Mouse (Mus musculus) heart, embryonic 15.5 days (tissue): ENCODE measurements around the gene Srr. TPM values are rescaled to one million over a fixed set of nuclear protein-coding genes. Genes with fewer than 3 reads are reported as not detected.

Source experiments
- ATAC-seq: fragments of 200-750 bp; cut with Nextera tagmentation; replicated peaks from 2 replicates; pipeline ENCODE4 v1.8.0; 2017; ENCODE audit warnings: low read depth, moderate TSS enrichment; ENCODE audit not compliant: insufficient number of reproducible peaks, insufficient read depth, low FRiP score
- H3K27ac ChIP-seq: fragments of 300-500 bp; sonication (generic); 2 replicates; pipeline ENCODE4 v1.5.1; 2015; ENCODE audit warnings: mild to moderate bottlenecking, inconsistent platforms
- H3K27me3 ChIP-seq: fragments of 300-500 bp; sonication (generic); 2 replicates; pipeline ENCODE4 v1.6.1; 2015; ENCODE audit warnings: inconsistent platforms
- H3K36me3 ChIP-seq: fragments of 300-500 bp; sonication (generic); 2 replicates; pipeline ENCODE4 v1.6.1; 2015; ENCODE audit warnings: mild to moderate bottlenecking, inconsistent platforms
- H3K4me1 ChIP-seq: fragments of 300-500 bp; sonication (generic); replicated peaks from 2 replicates; pipeline ENCODE4 v1.6.1; 2015; ENCODE audit warnings: inconsistent platforms
- H3K4me2 ChIP-seq: fragments of 300-500 bp; sonication (generic); 2 replicates; pipeline ENCODE4 v1.6.1; 2015; ENCODE audit warnings: inconsistent platforms, mild to moderate bottlenecking, moderate library complexity
- H3K4me3 ChIP-seq: fragments of 300-500 bp; sonication (generic); 2 replicates; pipeline ENCODE4 v1.5.1; 2015; ENCODE audit warnings: mild to moderate bottlenecking, inconsistent platforms
- H3K9ac ChIP-seq: fragments of 300-500 bp; sonication (generic); 2 replicates; pipeline ENCODE4 v1.6.1; 2015; ENCODE audit warnings: mild to moderate bottlenecking, inconsistent platforms
- H3K9me3 ChIP-seq: fragments of 300-500 bp; sonication (generic); replicated peaks from 2 replicates; pipeline ENCODE4 v1.6.1; 2016; ENCODE audit warnings: inconsistent platforms
- WGBS: fragments of 180-500 bp; shearing (Covaris S2); methylation state at CpG from one replicate; pipeline ENCODE4 v1.1.7; 2015; ENCODE audit warnings: mixed read lengths; 5-methylcytosine and 5-hydroxymethylcytosine counted together
- polyA plus RNA-seq: library from polyadenylated mRNA; unstranded; fragments of >200 nt; fragmentation: Nextera tagmentation; extraction: Ambion mirVana; gene quantifications from 2 replicates; pipeline ENCODE4 v1.2.1, GENCODE M21; 2015

Gene Srr
- polyA plus RNA-seq = 18.7 and 22.6 TPM in 2 replicates

- WGBS = under 1% methylated on average over 83 of the region's 88 CpGs
- peak within 1 kb of the TSS; percentile 99 for H3K27ac ChIP-seq
- peak; percentile 96 for ATAC-seq
- H3K9ac ChIP-seq = peak within 1 kb of the TSS; percentile 96
- no peaks in the 10 kb centered on the region for H3K27me3 ChIP-seq
- peaks cover 6% of the 10 kb centered on the region for H3K36me3 ChIP-seq
- H3K4me1 ChIP-seq = peaks cover 20% of the 10 kb centered on the region
- H3K9me3 ChIP-seq = no peaks in the 10 kb centered on the region
- peak within 1 kb of the TSS; percentile 71 for H3K4me2 ChIP-seq
- H3K4me3 ChIP-seq = peak within 1 kb of the TSS; percentile 98
Measured at GRCm38 (mm10) chr11:74925577-74926387, at the start of gene Srr, which contains the start of gene Smg6. TSS of gene Srr (minus strand) at chr11:74925948. TSS of gene Smg6 (plus strand) at chr11:74925823.

- Histone ChIP-seq H3K9me3 (no peaks in the 10 kb centered on the region), H3K36me3 (no peaks in the 10 kb centered on the region; the same call in 1 of the 2 replicates), H3K4me3 (no peak overlapping the region), H3K27me3 (no peaks in the 10 kb centered on the region), H3K9ac (no peak overlapping the region), H3K4me1 (no peaks in the 10 kb centered on the region), H3K4me2 (no peak overlapping the region), H3K27ac (no peak overlapping the region)
- ATAC-seq = no peak
Measured at GRCm38 (mm10) chr11:74974615-74975014, 48.9 kb upstream of the Srr start.

- no peak overlapping the region for H3K4me3 ChIP-seq
- no peaks in the 10 kb centered on the region for H3K4me1 ChIP-seq
- H3K9me3 ChIP-seq = no peaks in the 10 kb centered on the region
- H3K4me2 ChIP-seq = no peak overlapping the region
- H3K36me3 ChIP-seq = no peaks in the 10 kb centered on the region; the same call in 1 of the 2 replicates
- WGBS = 68% methylated on average over 7 of the region's 7 CpGs
- no peak overlapping the region for H3K27ac ChIP-seq
- no peak overlapping the region for H3K9ac ChIP-seq
- ATAC-seq = no peak
- H3K27me3 ChIP-seq = no peaks in the 10 kb centered on the region
Measured at GRCm38 (mm10) chr11:74973290-74974157, 47.8 kb upstream of the Srr start.

DNA sequence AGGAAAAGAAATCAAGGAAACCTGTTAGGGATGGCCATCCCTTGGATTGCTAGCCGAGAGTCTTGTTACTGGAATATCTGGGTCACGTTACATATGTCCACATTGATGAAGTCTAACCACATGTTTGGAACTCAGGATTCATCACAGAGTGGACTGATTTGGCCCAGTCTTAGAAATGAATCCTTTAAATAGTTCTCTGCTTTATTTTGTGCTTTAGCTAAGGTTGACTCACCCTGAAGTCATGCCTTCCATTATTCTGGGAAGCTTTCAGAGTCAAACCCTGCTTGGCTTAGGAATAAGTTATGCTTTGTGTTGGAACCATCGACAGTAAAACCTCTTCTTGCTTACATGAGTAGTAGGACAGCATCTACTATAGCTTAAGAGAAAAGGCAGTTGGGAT, 39.8 kb upstream of the Srr start:
- H3K9me3 ChIP-seq = no peaks in the 10 kb centered on the region
- ATAC-seq = no peak
- no peaks in the 10 kb centered on the region; the same call in 1 of the 2 replicates for H3K36me3 ChIP-seq
- no peak overlapping the region for H3K9ac ChIP-seq
- H3K4me1 ChIP-seq = peaks cover 12% of the 10 kb centered on the region
- no peak overlapping the region for H3K4me3 ChIP-seq
- H3K27me3 ChIP-seq = no peaks in the 10 kb centered on the region
- no peak overlapping the region for H3K27ac ChIP-seq
- H3K4me2 ChIP-seq = no peak overlapping the region
- WGBS = 85% methylated on average over 3 of the region's 3 CpGs

- H3K36me3 ChIP-seq = no peaks in the 10 kb centered on the region
- no peak overlapping the region for H3K4me2 ChIP-seq
- H3K9ac ChIP-seq = no peak overlapping the region
- peaks cover 23% of the 10 kb centered on the region for H3K4me1 ChIP-seq
- H3K9me3 ChIP-seq = no peaks in the 10 kb centered on the region
- WGBS = 43% methylated on average over 2 of the region's 2 CpGs
- no peak overlapping the region for H3K4me3 ChIP-seq
- peak overlapping the region; percentile 29 for H3K27ac ChIP-seq
- H3K27me3 ChIP-seq = no peaks in the 10 kb centered on the region
- no peak for ATAC-seq
Measured at GRCm38 (mm10) chr11:74962846-74963407, 37.2 kb upstream of the Srr start.

GRCm38 (mm10) chr11:74961953-74962352, 36.2 kb upstream of the Srr start:
- 0 out of 2 replicates have a peak, but pooled peaks cover 4% of the 10 kb centered on the region for H3K36me3 ChIP-seq
- H3K4me3 ChIP-seq = no peak overlapping the region
- no peak overlapping the region for H3K9ac ChIP-seq
- no peak overlapping the region for H3K4me2 ChIP-seq
- H3K9me3 ChIP-seq = no peaks in the 10 kb centered on the region
- no peak overlapping the region for H3K27ac ChIP-seq
- H3K4me1 ChIP-seq = peaks cover 23% of the 10 kb centered on the region
- no peak for ATAC-seq
- no peaks in the 10 kb centered on the region for H3K27me3 ChIP-seq

DNA sequence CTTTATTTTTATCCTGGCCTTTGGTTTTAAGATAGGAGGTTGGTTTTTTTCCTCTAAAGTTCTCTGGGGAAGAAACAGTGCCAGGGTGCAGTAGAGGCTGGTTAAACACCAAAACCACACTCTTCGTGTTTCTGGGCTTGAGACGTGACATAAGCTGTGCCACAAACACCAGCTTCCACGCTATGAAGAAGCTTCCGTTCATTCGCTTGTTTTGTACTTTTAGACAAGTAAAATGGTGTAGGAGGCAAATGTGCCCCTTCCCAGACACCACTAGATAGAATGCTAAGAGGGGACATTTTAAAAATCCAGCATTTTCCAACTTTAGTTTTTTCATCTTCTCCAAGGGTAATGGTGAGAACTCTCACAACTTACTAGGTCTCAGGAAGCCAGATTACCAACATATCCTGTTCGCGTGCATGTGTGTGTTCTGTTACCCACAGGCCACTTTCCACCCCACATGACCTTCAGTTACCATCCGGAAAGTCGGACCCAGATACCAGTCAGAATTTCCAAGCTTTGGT, 34.3 kb upstream of the Srr start:
- WGBS = 81% methylated on average over 9 of the region's 9 CpGs
- 0 out of 2 replicates have a peak, but pooled peaks cover 7% of the 10 kb centered on the region for H3K36me3 ChIP-seq
- no peaks in the 10 kb centered on the region for H3K9me3 ChIP-seq
- no peak overlapping the region for H3K4me3 ChIP-seq
- H3K4me1 ChIP-seq = peaks cover 23% of the 10 kb centered on the region
- no peaks in the 10 kb centered on the region for H3K27me3 ChIP-seq
- no peak for ATAC-seq
- H3K4me2 ChIP-seq = no peak overlapping the region
- H3K9ac ChIP-seq = no peak overlapping the region
- no peak overlapping the region for H3K27ac ChIP-seq

DNA sequence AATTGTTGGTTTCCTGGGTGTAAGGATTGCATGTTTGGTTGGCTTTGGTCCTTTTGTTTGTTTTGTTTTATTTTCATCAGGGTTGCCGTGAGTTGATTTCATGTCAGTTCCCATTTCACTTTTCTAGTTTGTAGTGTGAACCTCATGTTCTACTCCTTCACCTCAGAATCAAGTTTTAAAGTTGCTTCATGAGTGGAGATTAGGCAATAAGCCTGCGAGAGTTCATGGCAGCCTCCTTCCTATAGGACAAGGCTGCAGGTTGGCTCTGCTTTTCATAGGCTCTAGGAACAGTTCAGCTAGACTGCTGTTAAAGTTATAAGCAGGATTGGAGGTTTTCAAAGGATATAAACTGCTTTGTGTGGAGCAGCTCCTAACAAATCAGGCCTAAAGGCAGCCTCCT, 33.8 kb upstream of the Srr start:
- no peak overlapping the region for H3K4me3 ChIP-seq
- H3K27ac ChIP-seq = no peak overlapping the region
- H3K36me3 ChIP-seq = 0 out of 2 replicates have a peak, but pooled peaks cover 7% of the 10 kb centered on the region
- H3K27me3 ChIP-seq = no peaks in the 10 kb centered on the region
- no peaks in the 10 kb centered on the region for H3K9me3 ChIP-seq
- H3K9ac ChIP-seq = no peak overlapping the region
- H3K4me1 ChIP-seq = peaks cover 23% of the 10 kb centered on the region
- no peak for ATAC-seq
- H3K4me2 ChIP-seq = no peak overlapping the region
- WGBS = 71% methylated on average over 2 of the region's 2 CpGs

GRCm38 (mm10) chr11:74957600-74957999, 31.9 kb upstream of the Srr start:
- H3K4me1 ChIP-seq = peaks cover 16% of the 10 kb centered on the region
- 85% methylated on average over 2 of the region's 2 CpGs for WGBS
- H3K4me3 ChIP-seq = no peak overlapping the region
- H3K9me3 ChIP-seq = no peaks in the 10 kb centered on the region
- H3K27ac ChIP-seq = no peak overlapping the region
- H3K36me3 ChIP-seq = 0 out of 2 replicates have a peak, but pooled peaks cover 7% of the 10 kb centered on the region
- H3K9ac ChIP-seq = no peak overlapping the region
- no peak for ATAC-seq
- H3K4me2 ChIP-seq = no peak overlapping the region
- H3K27me3 ChIP-seq = no peaks in the 10 kb centered on the region

DNA sequence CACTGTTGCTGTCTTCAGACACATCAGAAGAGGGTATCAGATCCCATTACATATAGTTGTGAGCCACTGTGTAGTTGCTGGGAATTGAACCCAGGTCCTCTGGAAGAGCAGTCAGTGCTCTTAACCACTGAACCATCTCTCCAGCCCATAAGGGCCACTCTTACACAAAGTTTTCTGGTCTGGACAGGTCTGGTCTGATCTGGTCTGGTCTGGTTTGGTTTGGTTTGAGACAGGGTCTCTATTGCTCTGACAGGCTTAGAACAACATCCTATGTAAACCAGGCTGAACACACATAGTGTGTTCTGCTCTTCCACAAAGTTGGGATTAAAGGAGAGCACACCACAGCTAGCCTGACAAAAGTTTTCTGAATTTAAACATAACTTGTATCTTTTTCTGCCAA, 30.3 kb upstream of the Srr start:
- Histone ChIP-seq H3K27ac (no peak overlapping the region), H3K9me3 (no peaks in the 10 kb centered on the region), H3K4me1 (peaks cover 10% of the 10 kb centered on the region), H3K9ac (no peak overlapping the region), H3K4me2 (no peak overlapping the region), H3K4me3 (no peak overlapping the region), H3K36me3 (0 out of 2 replicates have a peak, but pooled peaks cover 7% of the 10 kb centered on the region), H3K27me3 (no peaks in the 10 kb centered on the region)
- no peak for ATAC-seq

- no peak for ATAC-seq
- peaks cover 8% of the 10 kb centered on the region for H3K4me1 ChIP-seq
- H3K9me3 ChIP-seq = no peaks in the 10 kb centered on the region
- H3K36me3 ChIP-seq = 0 out of 2 replicates have a peak, but pooled peaks cover 7% of the 10 kb centered on the region
- H3K27me3 ChIP-seq = no peaks in the 10 kb centered on the region
- H3K4me3 ChIP-seq = no peak overlapping the region
- H3K4me2 ChIP-seq = no peak overlapping the region
- H3K9ac ChIP-seq = no peak overlapping the region
- no peak overlapping the region for H3K27ac ChIP-seq
Measured at GRCm38 (mm10) chr11:74954901-74955300, 29.2 kb upstream of the Srr start.
